Mouse (Mus musculus): ENCODE data around the gene Pdzd4. TPM values are rescaled to one million over a fixed set of nuclear protein-coding genes. Genes with fewer than 3 reads are reported as not detected.

Gene Pdzd4
- polyA plus RNA-seq, 1 experiment from 2014 or later, result 0.37 TPM

DNA sequence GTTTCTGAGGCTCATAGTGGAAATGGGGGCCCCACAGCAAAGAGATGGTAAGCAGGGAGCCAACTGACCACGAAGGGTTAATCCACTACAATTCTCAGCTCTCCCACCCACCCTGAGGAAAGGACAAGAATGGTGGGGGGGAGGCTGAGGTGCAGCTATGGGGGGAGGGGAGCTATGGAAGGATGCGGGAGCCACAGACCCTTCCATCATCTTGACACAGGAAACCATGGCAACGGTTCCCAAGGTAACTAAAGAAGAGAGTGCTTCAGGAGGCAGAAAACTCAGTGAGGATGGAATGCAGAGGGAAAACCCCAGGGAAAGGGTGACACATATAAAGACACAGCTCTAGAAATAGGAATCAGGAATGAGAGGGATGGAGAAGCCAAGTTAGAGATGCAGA is 39.9 kb upstream of the Pdzd4 start:
- no peaks in the 10 kb centered on the region for H3K4me1 ChIP-seq (replicated peaks; ENCODE audit: insufficient read depth, low read length)

DNA sequence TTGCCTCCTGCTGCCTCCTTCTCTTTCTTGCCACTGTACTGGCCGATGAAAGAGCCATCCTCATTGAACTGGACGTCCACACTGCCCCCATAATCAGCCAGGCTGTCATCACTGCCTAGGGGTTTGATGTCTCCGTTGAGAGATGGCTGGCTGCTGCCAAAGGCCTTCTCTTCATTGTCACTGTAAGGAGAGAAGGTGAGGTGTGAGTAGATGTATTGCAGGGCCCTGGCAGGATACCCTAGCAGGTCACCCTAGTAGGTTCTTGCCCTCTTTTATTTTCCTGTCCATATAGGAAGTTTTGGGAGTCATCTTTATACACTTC is 30.3 kb upstream of the Pdzd4 start:
- H3K27ac ChIP-seq, result no peak overlapping the region
- 73% methylated on average over 3 of the region's 3 CpGs for WGBS
- H3K27me3 ChIP-seq (ENCODE audit: insufficient read depth, low read length), result no peaks in the 10 kb centered on the region
- no peaks in the 10 kb centered on the region for H3K4me1 ChIP-seq (replicated peaks; ENCODE audit: insufficient read depth, low read length)
- H3K4me3 ChIP-seq (replicated peaks; ENCODE audit: low read depth, low read length), result no peak overlapping the region
- no peak for TF ChIP-seq CTCF (IDR thresholded peaks at IDR 0.05; ENCODE audit: low read depth)
- no peak for DNase-seq (ENCODE audit: low spot score)
- no peak for ATAC-seq (replicated peaks; ENCODE audit: low FRiP score, low read depth)
- no peak overlapping the region for H3K4me2 ChIP-seq (ENCODE audit: low read length)
- no peak overlapping the region for H3K9ac ChIP-seq (ENCODE audit: low read depth, low read length)
- H3K9me3 ChIP-seq (replicated peaks; ENCODE audit: low read length), result no peaks in the 10 kb centered on the region
- no peaks in the 10 kb centered on the region for H3K36me3 ChIP-seq (ENCODE audit: insufficient read depth, low read length)

More for the DNA sequence above, 39.9 kb upstream of the Pdzd4 start:
- Histone ChIP-seq H3K27me3 (ENCODE audit: insufficient read depth, low read length) (no peaks in the 10 kb centered on the region), H3K4me2 (ENCODE audit: low read length) (no peak overlapping the region), H3K9ac (ENCODE audit: low read depth, low read length) (no peak overlapping the region), H3K9me3 (replicated peaks; ENCODE audit: low read length) (no peaks in the 10 kb centered on the region), H3K36me3 (ENCODE audit: insufficient read depth, low read length) (no peaks in the 10 kb centered on the region), H3K27ac (no peak overlapping the region), H3K4me3 (replicated peaks; ENCODE audit: low read depth, low read length) (no peak overlapping the region)
- 66% methylated on average over 3 of the region's 3 CpGs for WGBS
- no peak for DNase-seq (ENCODE audit: low spot score)
- ATAC-seq (replicated peaks; ENCODE audit: low FRiP score, low read depth), result no peak
- no peak for TF ChIP-seq CTCF (IDR thresholded peaks at IDR 0.05; ENCODE audit: low read depth)

DNA sequence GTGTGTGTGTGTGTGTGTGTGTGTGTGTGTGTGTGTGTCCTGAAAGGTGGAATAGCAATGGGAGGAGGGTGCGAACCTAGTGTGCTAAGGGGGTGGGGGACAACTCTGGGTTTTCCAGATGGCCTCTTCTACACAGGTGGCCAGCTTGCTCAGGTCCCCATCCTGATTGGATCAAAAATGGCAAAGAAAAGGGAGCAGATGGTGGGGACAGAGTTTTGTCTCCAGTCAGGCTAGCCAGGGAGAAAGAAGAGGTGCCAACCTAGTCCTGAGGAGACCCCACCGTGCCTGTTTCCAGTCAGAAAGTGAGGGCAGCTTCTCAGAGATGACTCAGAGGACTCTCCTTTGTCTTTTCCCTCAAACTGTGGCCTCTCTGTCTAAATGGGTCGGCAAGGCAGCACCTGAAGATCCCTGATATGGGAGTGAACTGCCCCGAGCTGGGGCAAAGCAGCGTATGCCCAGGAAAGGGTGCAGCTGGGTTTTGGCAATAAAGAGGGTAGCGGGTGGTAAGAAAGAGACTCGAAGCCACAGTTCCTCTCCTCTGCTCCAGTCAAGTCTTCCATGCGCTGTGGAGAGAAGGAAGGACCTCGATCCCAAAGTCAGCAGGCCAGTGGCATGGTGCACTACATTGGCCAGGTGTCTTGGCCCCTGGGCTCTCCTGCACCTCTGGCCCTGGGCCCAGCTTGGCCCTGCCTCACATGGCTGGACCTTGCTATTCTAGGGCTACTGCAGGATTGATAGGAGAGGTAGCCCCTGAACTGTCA is 29.7 kb upstream of the Pdzd4 start:
- no peaks in the 10 kb centered on the region for H3K36me3 ChIP-seq (ENCODE audit: insufficient read depth, low read length)

DNA sequence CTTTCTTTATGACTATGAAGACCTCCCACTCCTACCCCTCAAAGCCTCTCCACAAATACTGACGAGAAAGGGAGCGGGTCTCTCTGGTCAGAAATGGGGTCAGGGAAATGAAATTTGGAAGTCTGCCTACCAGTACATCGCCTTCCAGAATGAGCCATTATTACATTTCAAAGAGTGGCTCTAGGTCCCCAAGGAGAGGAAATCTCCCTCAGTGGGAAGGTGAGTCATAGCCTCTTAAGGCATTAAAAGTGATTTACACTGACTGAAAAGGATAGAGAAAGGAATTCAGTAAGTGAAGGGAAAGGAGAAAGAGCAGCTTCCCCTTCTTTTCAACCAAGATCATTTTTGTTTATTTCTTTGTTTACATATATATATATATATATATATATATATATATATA is 11.9 kb upstream of the Pdzd4 start:
- no peak for TF ChIP-seq CTCF (IDR thresholded peaks at IDR 0.05; ENCODE audit: low read depth)
- no peaks in the 10 kb centered on the region for H3K27me3 ChIP-seq (ENCODE audit: insufficient read depth, low read length)
- no peaks in the 10 kb centered on the region for H3K4me1 ChIP-seq (replicated peaks; ENCODE audit: insufficient read depth, low read length)
- no peak overlapping the region for H3K4me2 ChIP-seq (ENCODE audit: low read length)
- no peak for DNase-seq (ENCODE audit: low spot score)
- no peak overlapping the region for H3K4me3 ChIP-seq (replicated peaks; ENCODE audit: low read depth, low read length)
- no peak overlapping the region for H3K9ac ChIP-seq (ENCODE audit: low read depth, low read length)
- H3K27ac ChIP-seq, result no peak overlapping the region
- 71% methylated on average over 3 of the region's 3 CpGs for WGBS
- no peaks in the 10 kb centered on the region for H3K36me3 ChIP-seq (ENCODE audit: insufficient read depth, low read length)
- ATAC-seq (replicated peaks; ENCODE audit: low FRiP score, low read depth), result no peak
- no peaks in the 10 kb centered on the region for H3K9me3 ChIP-seq (replicated peaks; ENCODE audit: low read length)

More for the DNA sequence above, 29.7 kb upstream of the Pdzd4 start:
- Histone ChIP-seq H3K27me3 (ENCODE audit: insufficient read depth, low read length) (no peaks in the 10 kb centered on the region), H3K4me2 (ENCODE audit: low read length) (no peak overlapping the region), H3K9ac (ENCODE audit: low read depth, low read length) (no peak overlapping the region), H3K4me1 (replicated peaks; ENCODE audit: insufficient read depth, low read length) (no peaks in the 10 kb centered on the region), H3K9me3 (replicated peaks; ENCODE audit: low read length) (no peaks in the 10 kb centered on the region), H3K27ac (no peak overlapping the region), H3K4me3 (replicated peaks; ENCODE audit: low read depth, low read length) (no peak overlapping the region)
- DNase-seq (ENCODE audit: low spot score) (no peak), ATAC-seq (replicated peaks; ENCODE audit: low FRiP score, low read depth) (no peak)
- 88% methylated on average over 9 of the region's 9 CpGs for WGBS
- no peak for TF ChIP-seq CTCF (IDR thresholded peaks at IDR 0.05; ENCODE audit: low read depth)

DNA sequence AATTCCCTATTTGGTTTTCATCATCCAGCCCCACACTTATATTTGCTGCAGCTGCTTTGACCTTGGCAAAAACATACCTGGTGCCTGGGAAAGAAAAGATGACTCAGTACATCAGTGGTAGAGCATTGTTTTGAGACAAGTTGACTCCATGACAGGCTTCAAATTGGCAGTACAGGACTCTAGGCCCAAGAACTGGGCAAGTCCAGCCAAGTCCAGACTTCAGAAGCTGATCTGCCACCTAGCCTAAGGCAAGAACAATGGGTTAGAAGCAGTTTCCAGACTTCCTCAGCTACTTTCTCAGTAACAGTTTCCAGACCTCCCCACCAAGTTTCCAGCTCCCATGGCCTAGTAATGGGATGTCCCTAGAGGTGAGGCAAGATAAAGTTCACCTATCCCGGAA is 11.0 kb upstream of the Pdzd4 start:
- H3K27me3 ChIP-seq (ENCODE audit: insufficient read depth, low read length), result no peaks in the 10 kb centered on the region
- no peak overlapping the region for H3K4me3 ChIP-seq (replicated peaks; ENCODE audit: low read depth, low read length)
- H3K4me1 ChIP-seq (replicated peaks; ENCODE audit: insufficient read depth, low read length), result no peaks in the 10 kb centered on the region
- H3K27ac ChIP-seq, result no peak overlapping the region
- ATAC-seq (replicated peaks; ENCODE audit: low FRiP score, low read depth) (no peak), DNase-seq (ENCODE audit: low spot score) (no peak)
- H3K9me3 ChIP-seq (replicated peaks; ENCODE audit: low read length), result no peaks in the 10 kb centered on the region
- TF ChIP-seq CTCF (IDR thresholded peaks at IDR 0.05; ENCODE audit: low read depth), result no peak
- no peak overlapping the region for H3K4me2 ChIP-seq (ENCODE audit: low read length)
- H3K36me3 ChIP-seq (ENCODE audit: insufficient read depth, low read length), result no peaks in the 10 kb centered on the region
- no peak overlapping the region for H3K9ac ChIP-seq (ENCODE audit: low read depth, low read length)
- WGBS, result 96% methylated on average over 1 of the region's 1 CpGs

DNA sequence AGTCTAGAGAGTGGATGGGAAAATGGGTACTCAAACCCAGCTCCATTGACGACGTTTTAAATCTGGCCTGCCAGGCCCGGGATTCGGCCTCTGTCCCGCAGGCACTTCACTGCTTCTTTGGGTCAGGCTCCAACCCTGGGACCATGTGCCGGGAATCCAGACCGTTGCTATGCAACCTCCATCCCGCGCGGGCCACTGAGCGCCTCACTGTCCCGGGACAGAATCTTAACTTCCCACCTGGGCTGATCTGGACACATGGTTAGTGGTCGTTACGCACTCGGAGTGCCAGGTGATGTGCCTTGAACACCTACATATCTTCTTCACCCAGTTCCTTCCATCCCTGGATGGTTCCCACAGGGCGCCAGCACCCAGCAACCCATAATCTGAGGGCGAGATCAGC is 1.0 kb downstream of the Pdzd4 start:
- Histone ChIP-seq H3K4me1 (replicated peaks; ENCODE audit: insufficient read depth, low read length) (no peaks in the 10 kb centered on the region), H3K4me3 (replicated peaks; ENCODE audit: low read depth, low read length) (peak overlapping the region; percentile 54), H3K9me3 (replicated peaks; ENCODE audit: low read length) (no peaks in the 10 kb centered on the region), H3K27ac (no peak overlapping the region), H3K36me3 (ENCODE audit: insufficient read depth, low read length) (no peaks in the 10 kb centered on the region), H3K4me2 (ENCODE audit: low read length) (peak overlapping the region; percentile 76), H3K27me3 (ENCODE audit: insufficient read depth, low read length) (no peaks in the 10 kb centered on the region), H3K9ac (ENCODE audit: low read depth, low read length) (no peak overlapping the region)
- WGBS, result 23% methylated on average over 17 of the region's 17 CpGs
- no peak for TF ChIP-seq CTCF (IDR thresholded peaks at IDR 0.05; ENCODE audit: low read depth)
- ATAC-seq (replicated peaks; ENCODE audit: low FRiP score, low read depth), result no peak
- DNase-seq (ENCODE audit: low spot score), result peak; percentile 9

Measured in kidney, postnatal 0 days (tissue).